Mouse (Mus musculus) neutrophil, adult 5-6 weeks (primary cell): ENCODE measurements around the gene Ssbp4. TPM values are rescaled to one million over a fixed set of nuclear protein-coding genes. Genes with fewer than 3 reads are reported as not detected.
A peak's percentile ranks its signal among the peaks of the same experiment; 100 is the strongest.

ENCODE experiments used
- ATAC-seq: fragments of 151-379, 151-347 bp; 2 replicates; pipeline ENCODE4 v1.8.0; 2017; ENCODE audit warnings: mild to moderate bottlenecking, moderate TSS enrichment; ENCODE audit not compliant: insufficient number of reproducible peaks, poor library complexity, low FRiP score, severe bottlenecking; ENCODE audit errors: extremely low read depth
- total RNA-seq: library from RNA; stranded (forward); fragments of 200-1000 nt; gene quantifications from 2 replicates; pipeline ENCODE4 v1.2.3, GENCODE M21; 2017

Gene Ssbp4
- total RNA-seq = 31.3 and 45.8 TPM in 2 replicates

DNA sequence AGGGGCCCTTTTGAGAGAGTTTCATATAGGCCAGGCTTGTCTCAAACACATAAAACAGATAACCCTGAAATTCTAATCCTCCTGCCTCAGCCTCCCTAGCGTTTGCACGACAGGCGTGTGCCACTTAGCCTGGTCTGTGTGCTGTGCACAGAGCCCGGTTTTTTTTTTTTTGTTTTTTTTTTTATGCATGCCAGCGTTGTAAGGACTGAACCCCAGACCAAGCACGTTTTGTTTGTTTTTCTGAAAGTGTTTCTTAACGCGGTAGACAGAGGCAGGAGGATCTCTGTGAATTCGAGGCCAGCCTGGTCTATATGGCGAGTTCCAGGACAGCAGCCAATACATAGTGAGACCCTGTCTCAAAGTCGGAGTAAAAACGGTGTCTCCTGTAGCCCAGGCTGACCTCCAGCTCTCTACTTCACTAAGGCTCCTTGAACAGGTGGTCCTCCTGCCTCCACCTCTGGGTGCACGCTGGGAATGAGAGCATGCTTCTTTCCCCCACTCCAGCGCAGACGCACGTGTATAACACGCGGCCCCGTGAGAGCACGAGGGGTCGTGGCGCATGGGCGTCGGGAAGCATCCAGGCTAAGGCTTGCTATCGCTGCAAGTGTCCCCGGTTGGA is at the start of gene Ssbp4:
Gene Ssbp4, minus strand, starts transcription at position 124 of the 619 bp plus-strand sequence.
- ATAC-seq = no peak

DNA sequence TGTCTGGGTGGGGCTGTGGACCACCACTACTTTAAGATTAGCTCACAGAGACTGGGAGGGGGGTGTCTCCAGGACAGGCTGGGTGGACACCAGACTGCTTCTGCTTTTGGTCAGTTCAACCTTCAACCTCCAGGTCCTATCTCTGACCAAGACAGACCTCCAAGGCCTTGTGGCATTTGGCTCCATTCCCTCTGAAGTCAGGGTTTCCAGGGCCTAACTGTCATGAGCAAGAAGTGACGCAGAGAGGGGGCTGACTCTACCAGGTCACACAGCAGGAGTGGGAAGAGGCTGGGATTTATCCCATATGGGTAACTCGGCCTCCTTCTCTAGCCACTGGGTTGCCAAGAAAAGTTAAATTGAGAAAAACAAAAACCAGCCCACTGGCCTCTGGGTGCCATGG is 49.1 kb upstream of the Ssbp4 start:
- ATAC-seq = no peak

DNA sequence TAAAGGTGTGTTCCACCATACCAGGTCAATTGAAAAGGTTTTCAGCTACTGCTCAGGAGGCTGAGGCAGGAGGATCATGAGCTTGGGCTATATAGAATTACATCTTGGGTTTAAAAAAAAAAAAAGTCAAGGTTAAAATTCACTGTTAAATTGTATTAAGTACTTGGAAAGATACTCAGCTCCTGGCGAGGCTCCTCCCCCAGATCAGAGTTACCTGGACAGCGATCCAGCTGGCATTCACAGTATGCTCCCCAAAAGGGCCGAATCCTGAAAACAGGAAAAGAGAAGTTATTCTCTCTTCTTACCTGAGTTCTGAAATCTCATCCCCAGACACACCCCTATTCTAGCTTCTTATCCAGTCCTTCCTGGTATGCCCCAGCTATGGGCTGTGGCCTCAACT is 48.5 kb upstream of the Ssbp4 start:
- ATAC-seq = no peak

DNA sequence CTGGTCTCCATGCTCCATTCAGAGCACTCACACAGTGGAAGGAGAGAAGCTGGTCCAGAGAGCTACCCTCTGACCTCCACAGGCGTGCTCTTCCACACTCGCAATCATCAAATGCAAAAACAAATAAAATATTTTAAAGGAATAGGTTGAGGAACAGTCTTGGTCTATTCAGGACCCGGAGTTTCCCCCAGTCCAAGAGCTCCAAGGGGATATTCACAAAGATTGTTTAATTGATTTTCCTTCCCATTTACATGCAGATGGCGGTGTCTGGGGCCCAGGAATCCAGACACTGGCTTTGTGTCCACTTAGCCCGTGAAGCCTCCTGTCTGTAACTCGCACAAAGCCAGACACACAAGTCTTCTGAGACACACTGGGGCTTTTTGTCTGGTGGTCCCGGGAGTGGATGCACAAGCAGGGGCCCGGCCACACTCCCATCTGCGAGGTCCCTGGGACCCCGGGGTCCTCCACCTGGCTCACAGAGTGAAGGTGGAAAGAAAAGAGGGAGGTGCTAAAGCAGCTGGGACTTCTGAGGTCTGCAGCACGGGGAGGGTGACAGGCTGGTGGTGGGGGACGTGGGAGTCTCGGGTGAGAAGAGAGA is 47.6 kb upstream of the Ssbp4 start:
- ATAC-seq = no peak

DNA sequence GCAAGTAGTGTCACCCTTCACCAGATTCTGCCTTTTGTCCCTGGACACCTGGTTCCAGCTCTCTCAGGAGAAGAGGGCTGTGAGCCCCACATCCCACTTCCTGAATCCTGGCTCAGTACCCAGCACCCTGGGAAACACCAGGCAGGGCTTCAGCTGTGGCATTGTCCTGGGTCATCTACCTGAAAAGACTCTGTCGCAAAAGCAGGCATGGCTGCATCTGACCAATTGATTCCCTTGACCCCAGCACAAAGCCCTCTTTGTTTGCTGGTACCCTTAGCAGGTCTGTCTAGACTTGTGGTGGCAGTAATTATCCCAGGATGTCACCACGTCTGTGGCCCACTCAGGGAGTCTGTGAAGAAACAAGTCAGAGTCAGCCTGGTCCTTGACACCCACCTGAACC is 46.8 kb upstream of the Ssbp4 start:
- ATAC-seq = no peak

DNA sequence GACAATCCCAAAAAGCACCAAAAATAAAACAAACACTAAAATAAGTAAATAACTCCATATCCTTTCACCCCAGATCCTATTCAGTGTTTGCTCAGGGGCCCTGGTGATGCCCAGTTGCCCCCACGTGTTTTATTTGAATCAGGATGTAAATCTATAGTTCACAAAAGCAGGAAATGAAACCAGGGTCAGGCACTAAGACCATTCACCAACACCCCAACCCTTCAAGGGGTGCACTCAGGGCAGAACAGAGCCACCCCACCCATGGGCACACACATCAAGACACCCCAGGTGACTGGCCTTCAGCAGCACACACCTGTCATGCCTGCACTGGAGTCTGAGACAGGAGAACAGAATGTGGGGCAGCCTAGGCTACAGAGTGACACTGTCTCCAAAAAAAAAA is 45.4 kb upstream of the Ssbp4 start:
- ATAC-seq = no peak

DNA sequence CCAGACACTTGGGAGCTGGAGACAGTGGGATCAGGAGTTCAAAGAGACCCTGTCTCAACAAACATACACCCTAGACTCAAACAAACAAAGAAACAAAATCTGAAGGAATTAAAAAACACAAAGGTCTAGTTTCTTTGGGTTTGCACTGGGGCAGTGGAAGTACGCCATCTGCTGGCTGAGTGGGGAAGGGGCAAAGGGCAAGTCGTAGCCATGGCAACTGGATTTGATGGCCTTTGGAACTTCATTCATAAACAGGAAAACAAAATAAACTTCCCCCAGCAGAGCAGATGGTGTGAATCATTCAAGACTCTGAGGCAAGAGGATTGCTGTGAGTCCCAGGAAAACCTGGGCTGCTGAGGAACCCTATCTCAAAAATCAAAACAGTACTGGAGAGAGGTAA is 44.6 kb upstream of the Ssbp4 start:
- ATAC-seq = peak; percentile 52

DNA sequence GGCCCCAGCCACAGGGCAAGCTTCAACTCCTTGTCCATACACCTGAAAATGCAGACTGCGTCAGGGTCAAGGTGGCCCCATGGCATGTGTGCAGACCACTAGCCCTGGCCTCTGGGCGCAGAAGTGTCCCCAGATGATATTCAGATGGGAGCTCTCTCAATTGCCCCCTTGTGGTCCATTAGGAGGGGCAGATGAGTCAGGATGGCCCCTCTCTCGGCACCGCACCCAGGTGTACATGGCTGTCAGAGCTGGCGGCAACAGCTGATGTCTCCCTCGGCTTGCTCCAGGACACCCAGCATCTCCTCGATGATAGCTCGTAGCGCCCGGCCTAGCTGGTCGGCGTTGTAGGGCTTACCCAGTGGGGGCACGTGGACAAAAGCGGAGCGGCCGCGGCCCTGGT is 41.7 kb upstream of the Ssbp4 start:
- no peak for ATAC-seq

DNA sequence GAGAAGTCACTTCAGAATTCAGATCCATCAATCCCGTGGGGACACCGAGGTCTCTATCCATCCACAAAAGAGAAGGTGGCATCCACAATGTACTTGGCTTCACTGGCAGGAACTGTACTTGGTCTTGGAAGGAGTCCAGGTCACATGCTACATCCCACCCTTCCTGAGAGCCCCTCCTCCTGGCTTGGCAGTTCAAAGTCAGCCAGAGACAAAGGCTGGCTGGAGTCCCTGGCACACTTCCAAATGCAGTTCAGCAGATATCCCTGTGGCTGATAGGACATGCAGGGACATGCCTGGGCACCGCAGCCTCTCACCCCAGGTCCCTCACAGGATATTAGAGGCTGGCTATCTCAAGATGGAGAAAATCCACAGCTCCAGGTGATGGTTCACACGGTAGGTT is 40.7 kb upstream of the Ssbp4 start:
- ATAC-seq = no peak

DNA sequence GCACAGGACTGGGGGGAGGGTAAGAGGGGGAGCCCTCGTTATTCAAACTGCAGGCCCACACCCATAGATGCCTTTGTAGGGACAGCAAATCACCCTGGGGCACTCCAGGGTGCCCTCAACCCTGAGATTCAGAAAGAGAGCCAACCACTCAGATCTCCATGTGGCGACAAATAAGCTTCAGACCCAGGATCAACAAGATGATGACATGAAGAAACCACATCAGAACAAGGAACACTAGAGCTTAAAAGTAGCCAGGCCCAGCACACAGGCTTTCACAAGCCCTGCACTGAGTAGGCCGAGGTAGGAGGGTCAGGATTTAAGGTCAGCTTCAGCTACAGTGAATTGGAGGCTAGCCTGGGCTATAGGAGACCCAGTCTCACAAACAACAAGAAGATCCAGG is 40.2 kb upstream of the Ssbp4 start:
- ATAC-seq = no peak

DNA sequence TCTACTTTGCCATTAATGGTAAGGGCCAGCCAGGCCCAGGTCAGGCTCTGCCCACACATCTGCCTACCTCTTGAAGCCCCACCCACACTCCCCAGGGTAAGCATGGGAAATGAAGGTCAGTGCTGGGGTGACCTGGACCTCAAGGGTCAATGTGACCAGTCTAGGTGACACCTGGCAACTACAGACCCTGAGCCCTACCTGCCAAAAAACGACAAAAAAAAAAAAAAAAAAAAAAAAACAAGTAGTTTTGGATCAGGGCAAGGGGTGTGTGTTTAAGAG is 39.4 kb upstream of the Ssbp4 start:
- no peak for ATAC-seq

DNA sequence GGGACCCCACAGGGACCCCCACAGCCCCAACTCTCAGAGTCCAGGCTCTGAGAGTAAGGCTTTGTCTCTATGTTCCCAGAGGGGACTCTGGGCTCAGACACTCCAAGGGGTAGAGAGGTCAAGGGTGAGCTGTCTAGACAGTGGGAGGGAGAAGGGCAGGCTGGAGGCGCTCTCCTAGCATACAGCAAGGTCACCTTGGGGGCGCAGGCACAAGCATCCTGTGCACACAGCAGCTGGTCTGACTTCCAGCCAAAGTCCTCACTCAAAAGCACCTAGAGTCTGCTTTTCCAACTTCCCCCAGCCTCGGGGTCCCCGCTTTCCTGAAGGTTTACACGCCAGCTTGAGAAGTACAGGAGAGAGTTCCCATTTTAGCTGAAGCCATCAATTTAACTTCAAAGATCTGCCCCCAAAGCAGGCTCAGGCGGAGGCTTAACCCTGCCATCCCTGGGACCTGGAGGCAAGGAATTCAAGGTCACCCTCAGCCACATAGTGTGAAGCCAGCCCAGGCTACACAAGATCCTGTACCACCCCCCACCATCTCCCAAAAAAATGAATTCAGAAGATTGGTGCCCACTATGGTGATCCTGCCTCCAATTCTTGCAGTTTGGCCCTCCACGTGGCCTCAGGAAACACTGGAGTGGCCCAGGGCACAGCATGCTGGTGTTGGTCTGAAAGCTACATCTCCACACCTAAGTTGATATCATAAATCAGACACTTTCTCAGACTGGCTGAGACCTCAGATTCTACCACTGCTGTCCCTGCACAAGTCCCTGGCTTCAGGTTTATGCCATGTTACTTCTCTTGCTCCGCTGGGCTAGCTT is 38.9 kb upstream of the Ssbp4 start:
- ATAC-seq = no peak

DNA sequence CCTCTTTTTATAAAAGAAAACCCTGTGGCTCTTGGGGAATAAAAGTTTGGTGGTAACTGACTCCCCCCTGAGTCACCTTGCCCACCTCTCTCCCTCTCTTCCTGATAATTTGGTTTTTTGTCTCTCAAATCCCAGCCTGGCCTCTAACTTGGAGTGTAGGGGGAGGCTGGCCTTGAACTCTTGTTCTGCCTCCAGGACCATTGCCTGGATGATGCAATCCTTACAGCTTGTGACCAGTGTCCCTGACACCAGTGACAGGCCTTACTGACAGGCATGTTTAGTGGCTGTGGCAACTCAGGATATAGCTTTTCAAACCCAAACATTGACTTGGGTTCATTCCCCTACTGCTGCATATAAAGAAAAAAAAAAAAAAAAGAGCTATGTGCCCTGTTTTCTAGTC is 38.1 kb upstream of the Ssbp4 start:
- ATAC-seq = no peak

DNA sequence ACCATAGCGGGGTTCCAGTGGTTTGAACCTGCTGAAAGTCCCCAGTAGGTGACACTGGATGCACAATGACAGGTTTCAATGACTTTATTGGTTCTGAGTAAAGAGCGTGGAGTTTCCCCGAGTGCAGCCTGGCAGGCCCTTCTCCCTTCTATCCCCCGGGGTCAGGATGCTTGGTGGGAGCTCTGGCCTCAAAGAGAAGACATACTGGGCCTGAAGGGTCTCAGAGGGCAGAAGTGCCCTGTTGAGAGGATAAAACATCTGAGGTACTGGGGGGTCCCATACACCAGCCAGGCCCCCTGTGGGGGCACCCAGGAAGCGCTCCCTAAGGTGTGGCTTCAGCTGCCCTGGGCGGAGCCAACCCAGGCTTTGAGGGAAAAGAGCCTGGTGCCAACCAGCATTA is 37.7 kb upstream of the Ssbp4 start:
- ATAC-seq = no peak

DNA sequence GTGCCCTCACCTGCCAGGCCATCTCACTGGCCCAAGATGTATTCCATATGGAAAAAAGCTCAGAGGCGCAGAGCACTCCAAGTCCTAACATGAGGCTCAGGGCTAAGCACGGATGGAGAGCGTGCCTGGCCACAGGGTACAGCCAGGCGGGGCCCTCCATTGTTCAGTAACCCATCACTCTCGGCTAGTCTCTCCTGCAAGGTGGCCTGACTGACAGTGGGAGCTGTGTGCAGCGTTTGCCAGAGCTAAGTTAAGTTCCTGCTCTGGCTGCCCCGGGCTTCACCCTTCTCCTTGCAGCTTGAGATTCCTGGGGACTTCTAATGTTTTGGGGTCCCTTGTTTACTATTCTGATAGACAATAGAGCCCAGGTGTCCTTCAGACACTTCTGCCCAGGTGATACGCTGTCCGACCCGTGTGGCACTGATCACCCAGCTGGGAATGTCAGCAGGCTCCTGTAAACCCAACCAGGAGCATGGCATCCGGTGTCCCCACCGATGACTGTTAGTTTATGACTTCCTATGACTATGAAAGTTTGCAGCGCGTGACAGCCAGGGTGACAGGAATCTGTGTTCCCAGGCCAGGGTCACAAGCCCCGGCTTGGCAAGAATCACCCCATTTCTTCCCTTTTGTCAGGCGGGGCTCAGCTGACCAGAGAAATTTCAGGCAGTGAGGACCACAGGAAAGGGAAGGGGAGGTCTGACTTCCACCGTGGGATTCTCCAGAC is 37.0 kb upstream of the Ssbp4 start:
- ATAC-seq = no peak

DNA sequence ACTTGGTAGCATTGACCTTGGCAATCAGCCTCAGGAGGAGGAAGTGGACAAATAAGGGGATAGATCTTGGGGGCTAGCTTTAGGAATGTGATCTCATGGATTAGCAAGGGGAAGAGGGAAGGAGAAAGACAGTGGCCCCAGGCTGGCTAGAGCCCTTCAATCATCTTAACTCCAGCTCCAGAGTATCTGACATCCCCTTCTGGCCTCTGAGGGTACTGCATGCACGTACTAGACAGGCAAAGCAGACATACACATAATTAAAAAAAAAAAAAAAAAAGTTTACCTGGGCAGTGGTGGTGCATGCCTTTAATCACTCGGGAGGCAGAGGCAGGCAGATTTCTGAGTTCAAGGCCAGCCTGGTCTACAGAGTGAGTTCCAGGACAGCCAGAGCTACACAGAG is 35.4 kb upstream of the Ssbp4 start:
- no peak for ATAC-seq

DNA sequence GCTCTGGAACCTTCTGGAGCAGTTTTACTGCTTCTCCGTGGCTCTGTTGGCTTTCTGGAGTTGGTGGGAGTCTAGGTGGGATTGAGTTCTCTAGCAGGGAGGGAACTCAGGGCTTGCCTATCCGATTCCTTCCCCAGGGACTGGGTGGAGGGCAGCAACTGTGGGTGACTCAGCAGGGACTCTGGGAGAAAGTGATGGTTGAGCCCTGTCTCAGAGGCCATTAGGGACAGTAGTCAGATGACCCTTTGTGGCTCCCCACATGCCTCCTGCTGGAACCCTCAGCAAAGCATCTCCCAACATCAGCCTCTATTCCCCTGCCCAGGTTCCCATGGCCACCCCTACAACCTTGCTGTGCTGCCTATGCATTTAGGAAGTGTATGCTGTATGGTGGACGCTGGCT is 34.3 kb upstream of the Ssbp4 start:
- no peak for ATAC-seq

DNA sequence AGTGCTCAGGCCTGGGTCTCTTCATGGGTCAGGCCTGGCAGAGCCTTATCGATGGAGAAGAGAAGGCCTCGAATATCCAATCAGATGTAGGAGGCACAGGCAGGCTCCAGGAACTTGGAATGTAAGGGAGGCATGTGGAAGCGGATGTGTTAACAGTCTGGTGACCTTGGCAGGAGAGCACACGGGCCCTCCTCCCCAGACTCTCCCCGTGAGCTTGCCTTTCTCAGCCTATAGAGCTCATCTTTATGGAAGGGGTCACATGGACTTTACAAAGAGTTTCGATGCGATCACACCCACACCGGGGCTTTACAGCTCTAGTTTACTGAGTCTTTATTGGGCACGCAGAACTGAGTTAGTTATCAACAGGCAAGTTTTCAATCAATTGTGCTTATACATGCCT is 30.1 kb upstream of the Ssbp4 start:
- ATAC-seq = no peak

DNA sequence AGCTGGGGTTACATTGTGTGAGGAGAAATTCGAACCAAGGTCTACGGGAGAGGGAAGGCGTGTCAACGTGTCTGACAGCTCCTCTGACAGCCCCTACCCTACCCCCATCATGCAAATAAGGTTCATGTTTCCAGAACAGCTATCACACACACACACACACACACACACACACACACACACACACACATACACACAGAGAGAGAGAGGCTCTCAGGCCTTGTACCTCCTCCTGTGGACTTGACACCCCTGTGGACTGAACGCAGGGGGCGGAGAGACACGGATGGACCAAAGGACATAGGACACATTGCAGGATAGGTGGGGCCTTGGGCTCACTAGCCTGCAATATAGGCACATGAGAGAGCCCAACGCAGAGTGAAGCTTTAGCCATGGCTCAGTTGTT is 28.2 kb upstream of the Ssbp4 start:
- ATAC-seq = no peak

DNA sequence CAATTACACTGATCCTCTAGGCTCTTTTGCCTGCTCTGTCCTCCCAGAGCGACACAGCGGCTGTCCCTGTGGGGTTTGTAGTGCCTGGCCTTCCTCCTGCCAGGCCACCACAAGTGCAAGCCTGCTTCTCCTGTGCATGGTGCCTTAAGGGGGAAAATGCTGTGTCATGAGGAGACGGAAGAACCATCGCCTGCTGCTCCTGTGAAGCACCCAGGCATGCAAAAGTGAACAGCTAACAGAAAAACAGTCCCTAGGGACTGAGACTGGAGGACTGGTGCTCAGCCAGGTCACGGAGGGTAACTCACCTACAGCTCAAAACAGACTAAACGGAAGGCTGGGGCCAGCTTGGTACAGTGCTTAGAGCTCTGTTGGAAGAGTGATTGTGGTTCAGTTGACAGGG is 26.9 kb upstream of the Ssbp4 start:
- peak; percentile 60 for ATAC-seq
